9 mouse cellular contexts compared by ENCODE assay signal in the genomic region with DNA sequence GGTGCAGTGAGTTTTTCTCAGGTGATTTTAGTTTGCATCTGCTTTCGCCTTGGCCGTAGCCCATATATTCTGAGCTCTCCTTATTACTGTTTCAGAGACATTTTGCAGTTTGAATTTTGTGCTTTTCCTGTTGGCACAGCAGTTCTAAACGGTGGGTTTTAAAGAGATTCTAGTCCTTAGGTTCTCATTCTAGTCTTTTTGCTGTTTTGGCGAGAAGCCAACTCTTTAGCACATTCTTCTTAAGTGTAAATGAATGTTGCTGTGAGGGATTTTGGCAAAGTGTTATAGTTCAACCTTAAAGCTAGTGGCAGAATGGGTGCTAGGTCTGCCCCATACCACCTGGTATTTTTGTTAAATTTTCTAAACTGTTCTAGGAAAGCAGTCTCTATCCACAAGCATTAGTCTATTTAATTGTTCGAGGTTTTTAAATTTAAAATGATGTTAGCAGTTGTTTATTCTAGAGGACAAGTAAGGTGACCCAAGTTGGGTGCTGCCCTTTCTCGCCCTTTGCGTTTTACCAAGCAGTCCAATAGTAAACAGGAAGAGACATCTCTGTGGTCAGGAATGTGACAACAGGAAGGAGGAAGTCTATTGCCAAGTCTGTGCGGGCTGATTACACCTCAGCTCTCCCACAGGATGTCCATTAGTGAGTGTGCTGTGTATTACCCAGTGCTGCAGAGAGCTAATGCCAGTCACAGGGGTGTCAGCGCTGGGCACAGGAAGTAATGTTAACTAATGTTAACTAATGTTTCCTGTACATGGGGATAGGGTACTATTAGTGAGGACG. TPM values are rescaled to one million over a fixed set of nuclear protein-coding genes. Genes with fewer than 3 reads are reported as not detected.
DNase-seq lines count a peak whose midpoint lies in the region; ATAC-seq and TF ChIP-seq lines count a peak whose summit lies in the region.
"Had no signal": no experiment of that assay in that cellular context is flagged by ENCODE, and none has a peak within 500 bp of the region (broad histone marks: within the 10 kb centered on the region; RNA-seq: fewer than 3 reads in every experiment).

No protein-coding gene starts in this region.

- no peaks in the 10 kb centered on the region for H3K9me3 ChIP-seq in MEL (replicated peaks; ENCODE audit: insufficient read depth, low read length)
- no peaks in the 10 kb centered on the region for H3K9me3 ChIP-seq in lung, embryonic 15.5 days

- H3K4me1 ChIP-seq in MEL (ENCODE audit: control insufficient read depth in 1 of 2, insufficient read depth in 2 of 2, low read length in 2 of 2) = peaks cover 48 to 49% of the 10 kb centered on the region in 2 experiments
- peaks cover 28% of the 10 kb centered on the region for H3K4me1 ChIP-seq in lung, embryonic 15.5 days

- peak in 1 of 2 experiments; percentile 49; a peak in 2 of 4 replicates for TF ChIP-seq POLR2A in MEL (IDR thresholded peaks at IDR 0.05; ENCODE audit: control insufficient read depth in 1 of 2, insufficient read depth in 1 of 2, low read depth in 1 of 2, low read length in 2 of 2, poor library complexity in 1 of 2)

- peak overlapping the region; percentile 89 for H3K27ac ChIP-seq in MEL (ENCODE audit: control insufficient read depth, low read depth, low read length)
- H3K27ac ChIP-seq in lung, embryonic 15.5 days = peak overlapping the region; percentile 22; the same call in 1 of the 2 replicates

- TF ChIP-seq EP300 in MEL (IDR thresholded peaks at IDR 0.05; ENCODE audit: low read depth in 1 of 2, low read length in 2 of 2) = peak; percentile 89 to 93

- TF ChIP-seq RAD21 in MEL (IDR thresholded peaks at IDR 0.05; ENCODE audit: low read depth, low read length) = no peak

- TF ChIP-seq CTCF in MEL (IDR thresholded peaks at IDR 0.05 in 2 of 3, conservative IDR thresholded peaks at IDR 0.05 in 1 of 3; ENCODE audit: control insufficient read depth in 1 of 3, insufficient read depth in 1 of 3, low read depth in 2 of 3, low read length in 3 of 3, poor library complexity in 1 of 3, severe bottlenecking in 1 of 3) = no peak

- peaks cover 2 to 59% of the 10 kb centered on the region in 2 experiments; a peak in 3 of 4 replicates for H3K36me3 ChIP-seq in MEL (ENCODE audit: control insufficient read depth in 1 of 2, insufficient read depth in 2 of 2, low read length in 2 of 2)
- no peaks in the 10 kb centered on the region for H3K36me3 ChIP-seq in lung, embryonic 15.5 days

- 50% methylated on average over 10 of the region's 10 CpGs for WGBS in lung, embryonic 15.5 days

- peak overlapping the region; percentile 18 to 23 for H3K4me3 ChIP-seq in MEL (ENCODE audit: control insufficient read depth in 1 of 2, insufficient read depth in 1 of 2, low read depth in 2 of 2, low read length in 2 of 2)
- H3K4me3 ChIP-seq in lung, embryonic 15.5 days = no peak overlapping the region

- peaks cover 48% of the 10 kb centered on the region for H3K79me2 ChIP-seq in MEL (ENCODE audit: control insufficient read depth, insufficient read depth, low read length, poor library complexity)

- ATAC-seq in lung, embryonic 15.5 days (ENCODE audit: borderline replicate concordance, extremely low read depth, low FRiP score, low TSS enrichment) = peak; percentile 65; the same call in 1 of the 2 replicates

- DNase-seq in adrenal gland, adult 2 months = peak; percentile 24
- DNase-seq in adrenal gland, postnatal 4 days (ENCODE audit: low spot score in 2 of 2) = no peak
- peak; percentile 88 for DNase-seq in MEL (ENCODE audit: low read depth, low spot score)
- DNase-seq in heart, postnatal 10 days = peak; percentile 24 to 27
- DNase-seq in left cerebral cortex, adult 9 months (ENCODE audit: low spot score in 2 of 2) = no peak
- DNase-seq in gastrocnemius, adult 8-10 months (ENCODE audit: low spot score in 2 of 2) = no peak
- no peak for DNase-seq in cerebellum, adult 8-10 months
- DNase-seq: right cerebral cortex, postnatal 14 days had no signal

- H3K9ac ChIP-seq in MEL (ENCODE audit: control insufficient read depth, low read depth, low read length, poor library complexity, severe bottlenecking) = peak overlapping the region; percentile 49
- H3K9ac ChIP-seq in lung, embryonic 15.5 days = no peak overlapping the region

- no peaks in the 10 kb centered on the region for H3K27me3 ChIP-seq in MEL (ENCODE audit: control insufficient read depth in 1 of 2, insufficient read depth in 2 of 2, low read length in 2 of 2)
- H3K27me3 ChIP-seq in lung, embryonic 15.5 days = no peaks in the 10 kb centered on the region

- intact Hi-C loops in heart, postnatal 10 days (cut with DNase I) = loop anchor here (5.0 to 10.0 kb wide), 2 partner anchors 129 to 324 kb away; a partner anchor contains a TSS

- no peak overlapping the region for H3K4me2 ChIP-seq in lung, embryonic 15.5 days

TF ChIP-seq in MEL, 35 proteins besides CTCF, POLR2A, EP300 and RAD21:
- TF ChIP-seq NRF1 (IDR thresholded peaks at IDR 0.05; ENCODE audit: insufficient read depth, low read depth, low read length, poor library complexity, severe bottlenecking) (no peak), MXI1 (IDR thresholded peaks at IDR 0.05; ENCODE audit: low read depth, low read length) (peak; percentile 51; the same call in 1 of the 2 replicates), ZNF384 (IDR thresholded peaks at IDR 0.05; ENCODE audit: low read depth, low read length) (no peak), KAT2A (conservative IDR thresholded peaks at IDR 0.05; ENCODE audit: low read depth, low read length) (no peak), HCFC1 (IDR thresholded peaks at IDR 0.05; ENCODE audit: low read depth, low read length) (peak; percentile 47; the same call in 1 of the 2 replicates), UBTF (IDR thresholded peaks at IDR 0.05; ENCODE audit: borderline replicate concordance, insufficient read depth, low read depth, low read length) (no peak), MAZ (IDR thresholded peaks at IDR 0.05; ENCODE audit: low read depth, low read length) (no peak; the same call in 1 of the 2 replicates), MEF2A (IDR thresholded peaks at IDR 0.05; ENCODE audit: extremely low read depth, insufficient replicate concordance, low read depth, low read length, poor library complexity, severe bottlenecking) (no peak), ELF1 (IDR thresholded peaks at IDR 0.05; ENCODE audit: low read depth, low read length) (peak; percentile 76), SMC3 (IDR thresholded peaks at IDR 0.05; ENCODE audit: low read depth, low read length) (no peak), NELFE (IDR thresholded peaks at IDR 0.05; ENCODE audit: low read depth, low read length) (peak; percentile 28; the same call in 1 of the 2 replicates), MAFK (IDR thresholded peaks at IDR 0.05; ENCODE audit: borderline replicate concordance, low read depth, low read length) (no peak), MYB (IDR thresholded peaks at IDR 0.05; ENCODE audit: low read depth, low read length) (no peak), MAX (IDR thresholded peaks at IDR 0.05; ENCODE audit: low read length) (peak; percentile 44; the same call in 1 of the 2 replicates), TAL1 (IDR thresholded peaks at IDR 0.05; ENCODE audit: low read length) (peak; percentile 93), MYC (IDR thresholded peaks at IDR 0.05; ENCODE audit: low read depth, low read length) (peak; percentile 67), ZC3H11A (IDR thresholded peaks at IDR 0.05; ENCODE audit: low read depth, low read length) (no peak), BHLHE40 (IDR thresholded peaks at IDR 0.05; ENCODE audit: borderline replicate concordance, low read depth, low read length) (peak; percentile 31; the same call in 1 of the 2 replicates), POLR2AphosphoS2 (IDR thresholded peaks at IDR 0.05; ENCODE audit: low read length) (no peak), E2F4 (IDR thresholded peaks at IDR 0.05; ENCODE audit: borderline replicate concordance, low read depth, low read length) (no peak), POLR2AphosphoS5 (IDR thresholded peaks at IDR 0.05; ENCODE audit: borderline replicate concordance, low read depth, low read length) (no peak), USF1 (IDR thresholded peaks at IDR 0.05; ENCODE audit: low read depth, low read length) (no peak), ZKSCAN1 (IDR thresholded peaks at IDR 0.05; ENCODE audit: low read depth, low read length) (no peak), GATA1 (IDR thresholded peaks at IDR 0.05; ENCODE audit: low read depth, low read length) (peak; percentile 86), CHD1 (IDR thresholded peaks at IDR 0.05; ENCODE audit: low read depth, low read length) (peak; percentile 29; the same call in 1 of the 2 replicates), ZMIZ1 (IDR thresholded peaks at IDR 0.05; ENCODE audit: low read depth, low read length) (0 out of 2 replicates have a peak, but pooled peaks have one; percentile 3), TBP (IDR thresholded peaks at IDR 0.05; ENCODE audit: low read depth, low read length) (peak; percentile 44; the same call in 1 of the 2 replicates), JUND (IDR thresholded peaks at IDR 0.05; ENCODE audit: low read depth, low read length) (no peak), GABPA (IDR thresholded peaks at IDR 0.05; ENCODE audit: low read depth, low read length) (no peak), RCOR1 (IDR thresholded peaks at IDR 0.05; ENCODE audit: low read depth, low read length) (peak; percentile 73), CHD2 (IDR thresholded peaks at IDR 0.05; ENCODE audit: low read length) (no peak), TCF12 (IDR thresholded peaks at IDR 0.05; ENCODE audit: low read depth, low read length) (peak; percentile 83), USF2 (IDR thresholded peaks at IDR 0.05; ENCODE audit: borderline replicate concordance in 1 of 2, insufficient read depth in 1 of 2, low read depth in 1 of 2, low read length in 2 of 2) (no peak), SIN3A (IDR thresholded peaks at IDR 0.05; ENCODE audit: low read length) (peak; percentile 76), ETS1 (IDR thresholded peaks at IDR 0.05; ENCODE audit: low read depth, low read length) (peak; percentile 81; the same call in 1 of the 2 replicates)

RNA-seq across cellular contexts. Expression of a gene that starts 11.1 kb away (rescaled TPM):
- 10 to 100 TPM; 20.5 to 20.9 TPM for total RNA-seq in adrenal gland, adult 2 months (2021)
- polyA plus RNA-seq in adrenal gland, adult 2 months (2012; rRNA removed) = 3.3 and 3.7 TPM in 2 replicates
- total RNA-seq in adrenal gland, postnatal 4 days (2021) = 10 to 100 TPM; 21.3 to 22.3 TPM
- total RNA-seq in MEL (2012; rRNA removed) = 30.2 and 30.9 TPM in 2 replicates
- 10 to 100 TPM in 1 of 2 experiments, not detected in 1; 41.2 TPM for polyA plus RNA-seq in MEL (2012; ENCODE audit: insufficient read depth in 1 of 2, insufficient read length in 2 of 2, low read depth in 1 of 2, low replicate concordance in 2 of 2, missing spikeins in 1 of 2)
- total RNA-seq in heart, postnatal 10 days (2021) = 10 to 100 TPM; 28.0 to 29.4 TPM
- 11.6 and 12.8 TPM in 2 replicates for polyA plus RNA-seq in lung, embryonic 15.5 days (2015; fragmentation: Nextera tagmentation; extraction: Ambion mirVana)
- 10 to 100 TPM; 53.9 to 59.3 (median 55.6) TPM for total RNA-seq in gastrocnemius, adult 8-10 months (2022)

Comparison
In these comparisons a context has a peak if more than half of its experiments do, and no peak if none do; other contexts are left out.
1. DNase-seq: peak in adrenal gland, adult 2 months (single experiment), MEL (single experiment) and heart, postnatal 10 days (2 of 2); none in adrenal gland, postnatal 4 days (0 of 2), left cerebral cortex, adult 9 months (0 of 2), gastrocnemius, adult 8-10 months (0 of 2) and cerebellum, adult 8-10 months (single experiment).